In genomic region chr5:68128821-68129608, GRCm38 (mm10) we compare ENCODE assay signal across 19 mouse cellular contexts.
"Had no signal": no experiment of that assay in that cellular context is flagged by ENCODE, and none has a peak within 500 bp of the region (broad histone marks: within the 10 kb centered on the region; RNA-seq: fewer than 3 reads in every experiment).

No protein-coding gene starts in this region.

- H3K4me2 ChIP-seq: heart, embryonic 12.5 days; hindbrain, embryonic 12.5 days; hindbrain, embryonic 15.5 days; limb, embryonic 12.5 days; liver, embryonic 11.5 days; liver, embryonic 13.5 days; liver, embryonic 15.5 days had no signal

- H3K4me3 ChIP-seq: gastrocnemius, adult 2 months; heart, embryonic 10.5 days; heart, embryonic 12.5 days; hindbrain, embryonic 10.5 days; hindbrain, embryonic 12.5 days; hindbrain, embryonic 15.5 days; layer of hippocampus, adult 2 months; left cerebral cortex, adult 2 months; limb, embryonic 10.5 days; limb, embryonic 12.5 days; liver, embryonic 13.5 days; liver, embryonic 15.5 days had no signal

- ATAC-seq: inflammation-experienced regulatory T-cells, adult 6 months had no signal

- H3K36me3 ChIP-seq: heart, embryonic 10.5 days; heart, embryonic 12.5 days; hindbrain, embryonic 10.5 days; hindbrain, embryonic 12.5 days; hindbrain, embryonic 15.5 days; limb, embryonic 10.5 days; limb, embryonic 12.5 days; liver, embryonic 13.5 days; liver, embryonic 15.5 days had no signal

- DNase-seq: gastrocnemius, adult 2 months; gastrocnemius, postnatal 25 days; kidney, adult 18-20 months; kidney, adult 8-10 months; liver, embryonic 13.5 days had no signal

- H3K9ac ChIP-seq: forebrain, postnatal 0 days; heart, embryonic 12.5 days; hindbrain, embryonic 12.5 days; hindbrain, embryonic 15.5 days; limb, embryonic 12.5 days; liver, embryonic 13.5 days; liver, embryonic 15.5 days had no signal

- H3K4me1 ChIP-seq: heart, embryonic 10.5 days; heart, embryonic 12.5 days; hindbrain, embryonic 10.5 days; hindbrain, embryonic 12.5 days; hindbrain, embryonic 15.5 days; limb, embryonic 12.5 days; liver, embryonic 13.5 days; liver, embryonic 15.5 days had no signal

- H3K27me3 ChIP-seq: heart, embryonic 12.5 days; hindbrain, embryonic 12.5 days; hindbrain, embryonic 15.5 days; limb, embryonic 12.5 days; liver, embryonic 13.5 days; liver, embryonic 15.5 days had no signal

- H3K27ac ChIP-seq: gastrocnemius, adult 2 months; heart, embryonic 10.5 days; hindbrain, embryonic 10.5 days; hindbrain, embryonic 12.5 days; hindbrain, embryonic 15.5 days; hindbrain, postnatal 0 days; layer of hippocampus, adult 2 months; left cerebral cortex, adult 2 months; limb, embryonic 10.5 days; limb, embryonic 12.5 days; liver, embryonic 13.5 days; liver, embryonic 15.5 days had no signal

- H3K9me3 ChIP-seq: heart, embryonic 10.5 days; heart, embryonic 12.5 days; hindbrain, embryonic 10.5 days; hindbrain, embryonic 12.5 days; hindbrain, embryonic 15.5 days; limb, embryonic 10.5 days; liver, embryonic 13.5 days; liver, embryonic 15.5 days had no signal
